Mouse (Mus musculus): ENCODE data around the gene Trappc1. TPM values are rescaled to one million over a fixed set of nuclear protein-coding genes. Genes with fewer than 3 reads are reported as not detected.

The Trappc1 gene
- polyA plus RNA-seq, 1 experiment from 2014 or later = 123 TPM

GRCm38 (mm10) chr11:69325628-69326407 is 2.0 kb downstream of the Trappc1 start, which contains the start of gene Kcnab3:
Gene Kcnab3, plus strand, starts transcription at chr11:69326258.
- no peaks in the 10 kb centered on the region for H3K27me3 ChIP-seq (ENCODE audit: control insufficient read depth, insufficient read depth, low read length)
- peaks cover 10% of the 10 kb centered on the region; the same call in 1 of the 2 replicates for H3K4me1 ChIP-seq (replicated peaks; ENCODE audit: control insufficient read depth, insufficient read depth)
- peak within 1 kb of the TSS; percentile 67 for H3K9ac ChIP-seq (ENCODE audit: low read length)
- ATAC-seq (ENCODE audit: low FRiP score, low TSS enrichment) (peak; percentile 66), DNase-seq (ENCODE audit: low spot score) (peak; percentile 90)
- H3K9me3 ChIP-seq (ENCODE audit: control insufficient read depth, low read length) = no peaks in the 10 kb centered on the region
- TF ChIP-seq EP300 (optimal IDR thresholded peaks at IDR 0.05) (no peak), CTCF (IDR thresholded peaks at IDR 0.05; ENCODE audit: low read depth) (0 out of 2 replicates have a peak, but pooled peaks have one; percentile 1)
- peak within 1 kb of the TSS; percentile 57 for H3K4me3 ChIP-seq (ENCODE audit: low read depth, low read length)
- H3K27ac ChIP-seq (replicated peaks) = peak within 1 kb of the TSS; percentile 78
- no peaks in the 10 kb centered on the region for H3K36me3 ChIP-seq (ENCODE audit: control insufficient read depth, insufficient read depth, low read length)
- WGBS = 10% methylated on average over 26 of the region's 26 CpGs
- peak within 1 kb of the TSS; percentile 99 for H3K4me2 ChIP-seq (replicated peaks; ENCODE audit: low read depth)

- peak overlapping the region; percentile 78; the same call in 1 of the 2 replicates for H3K27ac ChIP-seq (replicated peaks)
- H3K4me3 ChIP-seq (ENCODE audit: low read depth, low read length) = peak overlapping the region; percentile 57
- H3K27me3 ChIP-seq (ENCODE audit: control insufficient read depth, insufficient read depth, low read length) = no peaks in the 10 kb centered on the region
- 2% methylated on average over 45 of the region's 45 CpGs for WGBS
- H3K4me2 ChIP-seq (replicated peaks; ENCODE audit: low read depth) = peak overlapping the region; percentile 99
- DNase-seq (ENCODE audit: low spot score) (no peak), ATAC-seq (ENCODE audit: low FRiP score, low TSS enrichment) (no peak)
- TF ChIP-seq EP300 (optimal IDR thresholded peaks at IDR 0.05) (no peak), CTCF (IDR thresholded peaks at IDR 0.05; ENCODE audit: low read depth) (no peak)
- H3K9ac ChIP-seq (ENCODE audit: low read length) = peak overlapping the region; percentile 67
- H3K4me1 ChIP-seq (replicated peaks; ENCODE audit: control insufficient read depth, insufficient read depth) = peaks cover 10% of the 10 kb centered on the region; the same call in 1 of the 2 replicates
- H3K9me3 ChIP-seq (ENCODE audit: control insufficient read depth, low read length) = no peaks in the 10 kb centered on the region
- no peaks in the 10 kb centered on the region for H3K36me3 ChIP-seq (ENCODE audit: control insufficient read depth, insufficient read depth, low read length)
These were observed 2.8 kb downstream of the Trappc1 start for GRCm38 (mm10) chr11:69326408-69327156.

- ATAC-seq (ENCODE audit: low FRiP score, low TSS enrichment) (no peak), DNase-seq (ENCODE audit: low spot score) (no peak)
- Histone ChIP-seq H3K4me3 (ENCODE audit: low read depth, low read length) (no peak overlapping the region), H3K9me3 (ENCODE audit: control insufficient read depth, low read length) (no peaks in the 10 kb centered on the region), H3K9ac (ENCODE audit: low read length) (no peak overlapping the region), H3K4me1 (replicated peaks; ENCODE audit: control insufficient read depth, insufficient read depth) (peaks cover 10% of the 10 kb centered on the region; the same call in 1 of the 2 replicates), H3K4me2 (replicated peaks; ENCODE audit: low read depth) (no peak overlapping the region), H3K27me3 (ENCODE audit: control insufficient read depth, insufficient read depth, low read length) (no peaks in the 10 kb centered on the region), H3K27ac (replicated peaks) (no peak overlapping the region), H3K36me3 (ENCODE audit: control insufficient read depth, insufficient read depth, low read length) (no peaks in the 10 kb centered on the region)
- WGBS = 26% methylated on average over 9 of the region's 9 CpGs
- TF ChIP-seq CTCF (IDR thresholded peaks at IDR 0.05; ENCODE audit: low read depth) (no peak), EP300 (optimal IDR thresholded peaks at IDR 0.05) (no peak)
These were observed 3.3 kb downstream of the Trappc1 start for GRCm38 (mm10) chr11:69327157-69327442.

GRCm38 (mm10) chr11:69327648-69328047 is 3.9 kb downstream of the Trappc1 start:
- Histone ChIP-seq H3K4me2 (replicated peaks; ENCODE audit: low read depth) (no peak overlapping the region), H3K4me1 (replicated peaks; ENCODE audit: control insufficient read depth, insufficient read depth) (peaks cover 12% of the 10 kb centered on the region; the same call in 1 of the 2 replicates), H3K27me3 (ENCODE audit: control insufficient read depth, insufficient read depth, low read length) (no peaks in the 10 kb centered on the region), H3K9me3 (ENCODE audit: control insufficient read depth, low read length) (no peaks in the 10 kb centered on the region), H3K36me3 (ENCODE audit: control insufficient read depth, insufficient read depth, low read length) (no peaks in the 10 kb centered on the region), H3K27ac (replicated peaks) (no peak overlapping the region), H3K4me3 (ENCODE audit: low read depth, low read length) (no peak overlapping the region), H3K9ac (ENCODE audit: low read length) (no peak overlapping the region)
- WGBS = 54% methylated on average over 6 of the region's 6 CpGs
- ATAC-seq (ENCODE audit: low FRiP score, low TSS enrichment) (no peak), DNase-seq (ENCODE audit: low spot score) (no peak)
- no peak for TF ChIP-seq EP300 (optimal IDR thresholded peaks at IDR 0.05)
- TF ChIP-seq CTCF (IDR thresholded peaks at IDR 0.05; ENCODE audit: low read depth) = no peak

GRCm38 (mm10) chr11:69328517-69328916 is 4.7 kb downstream of the Trappc1 start:
- WGBS = 84% methylated on average over 6 of the region's 6 CpGs
- H3K9ac ChIP-seq (ENCODE audit: low read length) = no peak overlapping the region
- no peak for ATAC-seq (ENCODE audit: low FRiP score, low TSS enrichment)
- H3K36me3 ChIP-seq (ENCODE audit: control insufficient read depth, insufficient read depth, low read length) = no peaks in the 10 kb centered on the region
- H3K4me3 ChIP-seq (ENCODE audit: low read depth, low read length) = no peak overlapping the region
- H3K9me3 ChIP-seq (ENCODE audit: control insufficient read depth, low read length) = no peaks in the 10 kb centered on the region
- TF ChIP-seq EP300 (optimal IDR thresholded peaks at IDR 0.05) (no peak), CTCF (IDR thresholded peaks at IDR 0.05; ENCODE audit: low read depth) (no peak)
- H3K27ac ChIP-seq (replicated peaks) = no peak overlapping the region
- H3K4me1 ChIP-seq (replicated peaks; ENCODE audit: control insufficient read depth, insufficient read depth) = peaks cover 12% of the 10 kb centered on the region; the same call in 1 of the 2 replicates
- H3K4me2 ChIP-seq (replicated peaks; ENCODE audit: low read depth) = no peak overlapping the region
- no peak for DNase-seq (ENCODE audit: low spot score)
- H3K27me3 ChIP-seq (ENCODE audit: control insufficient read depth, insufficient read depth, low read length) = no peaks in the 10 kb centered on the region

All from stomach, postnatal 0 days (tissue).